Comparison of ENCODE assay signal across 8 mouse cellular contexts in the genomic region with DNA sequence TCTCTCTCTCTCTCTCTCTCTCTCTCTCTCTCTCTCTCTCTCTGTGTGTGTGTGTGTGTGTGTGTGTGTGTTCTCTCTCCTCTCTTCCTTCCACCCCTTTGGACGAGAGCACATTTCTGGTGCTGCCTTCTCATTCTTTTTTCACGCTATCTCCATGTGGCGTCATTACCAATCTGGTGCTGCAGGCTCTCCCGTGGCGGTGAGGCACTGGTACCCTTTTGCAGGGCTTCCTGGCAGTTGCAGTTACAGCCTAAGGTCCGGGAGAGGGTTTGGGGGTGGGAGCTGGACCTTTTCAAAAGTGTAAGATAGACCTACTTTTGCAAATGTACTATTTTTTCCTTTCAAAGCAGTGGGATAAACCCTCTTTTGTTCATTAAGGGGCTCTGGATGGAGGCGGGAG. TPM values are rescaled to one million over a fixed set of nuclear protein-coding genes. Genes with fewer than 3 reads are reported as not detected.
DNase-seq lines count a peak whose midpoint lies in the region; ATAC-seq and TF ChIP-seq lines count a peak whose summit lies in the region.

No protein-coding gene starts in this region.

- ATAC-seq in erythroblast, adult 5-6 weeks (replicated peaks; ENCODE audit: low FRiP score, poor library complexity, severe bottlenecking), result peak; percentile 57
- ATAC-seq in neural tube, embryonic 13.5 days (ENCODE audit: low read depth), result 0 out of 2 replicates have a peak, but pooled peaks have one; percentile 7

- peak overlapping the region; percentile 96 for H3K9ac ChIP-seq in neural tube, embryonic 13.5 days

- DNase-seq in kidney, adult 2 months, result no peak
- DNase-seq in kidney, postnatal 10 days, result no peak
- peak; percentile 14 for DNase-seq in MN1 (ENCODE audit: low spot score)
- DNase-seq in limb, embryonic 10.5 days (ENCODE audit: low spot score), result no peak
- DNase-seq in embryo, embryonic 10.5 days (ENCODE audit: low spot score), result no peak
- DNase-seq in gastrocnemius, postnatal 4 days (ENCODE audit: low spot score in 2 of 2), result no peak

- H3K4me3 ChIP-seq in kidney, adult 2 months (ENCODE audit: insufficient read depth, low read depth, low read length), result 0 out of 2 replicates have a peak overlapping the region, but pooled peaks have one; percentile 21
- peak overlapping the region; percentile 78 for H3K4me3 ChIP-seq in limb, embryonic 10.5 days
- peak overlapping the region; percentile 85 for H3K4me3 ChIP-seq in neural tube, embryonic 13.5 days

- no peak overlapping the region for H3K27ac ChIP-seq in kidney, adult 2 months (ENCODE audit: insufficient read depth, low read depth, low read length)
- no peak overlapping the region for H3K27ac ChIP-seq in limb, embryonic 10.5 days
- peak overlapping the region; percentile 98; the same call in 1 of the 2 replicates for H3K27ac ChIP-seq in neural tube, embryonic 13.5 days (replicated peaks)

- H3K4me2 ChIP-seq in neural tube, embryonic 13.5 days, result peak overlapping the region; percentile 73

- TF ChIP-seq POLR2A in kidney, adult 2 months (IDR thresholded peaks at IDR 0.05; ENCODE audit: low read depth, low read length), result no peak

- 41% methylated on average over 7 of the region's 7 CpGs for WGBS in kidney, adult 2 months
- WGBS in limb, embryonic 10.5 days, result 17% methylated on average over 7 of the region's 7 CpGs
- WGBS in neural tube, embryonic 13.5 days, result 8% methylated on average over 7 of the region's 7 CpGs

- H3K4me1 ChIP-seq in kidney, adult 2 months (ENCODE audit: control insufficient read depth, insufficient read depth, low read length), result no peaks in the 10 kb centered on the region
- peaks cover 13% of the 10 kb centered on the region for H3K4me1 ChIP-seq in limb, embryonic 10.5 days
- peaks cover 39% of the 10 kb centered on the region for H3K4me1 ChIP-seq in neural tube, embryonic 13.5 days (replicated peaks)

- H3K27me3 ChIP-seq in kidney, adult 2 months (replicated peaks; ENCODE audit: control insufficient read depth, insufficient read depth, low read length), result no peaks in the 10 kb centered on the region
- H3K27me3 ChIP-seq in limb, embryonic 10.5 days (ENCODE audit: low read depth, poor library complexity, severe bottlenecking), result peaks cover 17% of the 10 kb centered on the region
- H3K27me3 ChIP-seq in neural tube, embryonic 13.5 days, result no peaks in the 10 kb centered on the region

- TF ChIP-seq CTCF in kidney, adult 2 months (conservative IDR thresholded peaks at IDR 0.05; ENCODE audit: insufficient read depth, insufficient read length, low read depth, low read length), result no peak

- H3K9me3 ChIP-seq in limb, embryonic 10.5 days (replicated peaks), result no peaks in the 10 kb centered on the region
- H3K9me3 ChIP-seq in neural tube, embryonic 13.5 days, result no peaks in the 10 kb centered on the region

- no peaks in the 10 kb centered on the region for H3K36me3 ChIP-seq in kidney, adult 2 months (ENCODE audit: control insufficient read depth, insufficient read depth, low read length)
- no peaks in the 10 kb centered on the region for H3K36me3 ChIP-seq in limb, embryonic 10.5 days
- no peaks in the 10 kb centered on the region for H3K36me3 ChIP-seq in neural tube, embryonic 13.5 days

RNA-seq across cellular contexts. Expression of gene Ank, which starts 1.2 kb away (rescaled TPM):
- 17.4 and 18.6 TPM in 2 replicates for polyA plus RNA-seq in kidney, adult 2 months (2012; rRNA removed)
- 107 and 136 TPM in 2 replicates for total RNA-seq in erythroblast, adult 5-6 weeks (2015; ENCODE audit: low replicate concordance)
- 90.5 and 98.3 TPM in 2 replicates for total RNA-seq in erythroblast, adult 5-6 weeks (2017; ENCODE audit: low replicate concordance)
- 3.1 and 3.2 TPM in 2 replicates for polyA plus RNA-seq in limb, embryonic 10.5 days (2016; fragmentation: Nextera tagmentation; extraction: Ambion mirVana)
- polyA plus RNA-seq in neural tube, embryonic 13.5 days (2015; fragmentation: Nextera tagmentation; extraction: Ambion mirVana), result 14.4 and 15.3 TPM in 2 replicates
- 10 to 100 TPM; 21.5 to 26.0 TPM for total RNA-seq in gastrocnemius, postnatal 4 days (2021)

Comparison
In these comparisons a context has a peak if more than half of its experiments do, and no peak if none do; other contexts are left out.
1. H3K4me3 ChIP-seq: peak in every context shown above with its lines; median percentile 85 in neural tube, embryonic 13.5 days; 78 in limb, embryonic 10.5 days; 21 in kidney, adult 2 months.